Comparison of ENCODE assay signal across 18 mouse cellular contexts in the genomic region with DNA sequence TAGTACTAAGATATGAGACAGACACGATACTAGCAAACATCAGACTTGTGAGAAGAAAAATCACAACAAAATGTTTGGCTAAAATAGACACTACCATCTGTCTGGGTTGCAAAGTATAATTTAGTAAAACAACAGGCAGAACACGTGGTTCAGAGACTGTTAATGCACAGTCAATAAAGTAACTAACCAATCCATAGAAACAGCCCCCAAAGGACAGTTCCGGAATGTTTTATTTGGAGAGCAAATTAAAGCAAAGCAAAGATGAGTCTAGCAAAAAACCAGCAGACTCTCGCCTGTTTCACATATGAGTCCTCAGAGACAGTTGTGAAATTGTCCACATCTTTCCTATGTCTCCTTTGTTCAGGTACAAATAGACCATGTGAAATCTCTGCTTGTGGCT.
"Had no signal": no experiment of that assay in that cellular context is flagged by ENCODE, and none has a peak within 500 bp of the region (broad histone marks: within the 10 kb centered on the region; RNA-seq: fewer than 3 reads in every experiment).

No protein-coding gene starts in this region.

- H3K27ac ChIP-seq: limb, embryonic 12.5 days; limb, embryonic 15.5 days; liver, embryonic 14.5 days; macrophage; midbrain, embryonic 12.5 days had no signal

- H3K9ac ChIP-seq: limb, embryonic 12.5 days; limb, embryonic 15.5 days; liver, embryonic 14.5 days; liver, postnatal 0 days; lung, embryonic 14.5 days; midbrain, embryonic 12.5 days had no signal

- H3K4me3 ChIP-seq: limb, embryonic 12.5 days; limb, embryonic 15.5 days; midbrain, embryonic 12.5 days; myocyte had no signal

- H3K9me3 ChIP-seq: limb, embryonic 12.5 days; limb, embryonic 15.5 days; midbrain, embryonic 12.5 days had no signal

- H3K27me3 ChIP-seq: limb, embryonic 12.5 days; limb, embryonic 15.5 days; midbrain, embryonic 12.5 days had no signal

- ATAC-seq: intestine, embryonic 16.5 days; liver, postnatal 0 days; lung, postnatal 0 days had no signal

- H3K4me2 ChIP-seq: limb, embryonic 12.5 days; limb, embryonic 15.5 days; liver, embryonic 11.5 days; lung, embryonic 14.5 days; midbrain, embryonic 12.5 days had no signal

- H3K4me1 ChIP-seq: limb, embryonic 15.5 days; midbrain, embryonic 12.5 days had no signal

- DNase-seq: kidney, adult 18-20 months; kidney, adult 9 months; kidney, postnatal 14 days; kidney, postnatal 4 days; left cerebral cortex, postnatal 4 days; liver, postnatal 0 days; lung, embryonic 14.5 days; thymus, adult 18-20 months; thymus, postnatal 36 days had no signal

- H3K36me3 ChIP-seq: limb, embryonic 12.5 days; limb, embryonic 15.5 days; midbrain, embryonic 12.5 days had no signal
